Mouse (Mus musculus) heart, embryonic 16.5 days (tissue): ENCODE measurements at regions not wholly inside any gene's neighbourhood (a gene's known extent, or its start where the extent isn't known, plus 50 kb on each side); places are given as distances from the start of the nearest gene placed in this dataset.
"Not testable (repeated sequence)": the region's sequence is repeated elsewhere in the genome, so short reads cannot be mapped to it uniquely, and the experiment has no call there.

Source experiments
- ATAC-seq: fragments of 200-750 bp; cut with Nextera tagmentation; replicated peaks from 2 replicates; pipeline ENCODE4 v1.8.0; 2017; ENCODE audit warnings: moderate number of reproducible peaks; ENCODE audit not compliant: insufficient read depth, low FRiP score; ENCODE audit errors: extremely low read depth
- H3K27ac ChIP-seq: fragments of 300-500 bp; sonication (generic); 2 replicates; pipeline ENCODE4 v1.5.1; 2014; ENCODE audit warnings: mild to moderate bottlenecking, low read length, control low read depth, moderate library complexity
- H3K27me3 ChIP-seq: fragments of 300-500 bp; sonication (generic); 2 replicates; pipeline ENCODE4 v1.6.1; 2014; ENCODE audit warnings: low read length, mixed read lengths; ENCODE audit not compliant: control insufficient read depth, insufficient read depth
- H3K36me3 ChIP-seq: fragments of 300-500 bp; sonication (generic); 2 replicates; pipeline ENCODE4 v1.6.1; 2014; ENCODE audit not compliant: control insufficient read depth, insufficient read depth
- H3K4me1 ChIP-seq: fragments of 300-500 bp; sonication (generic); 2 replicates; pipeline ENCODE4 v1.6.1; 2014; ENCODE audit warnings: low read length, mixed read lengths; ENCODE audit not compliant: control insufficient read depth, insufficient read depth
- H3K4me2 ChIP-seq: fragments of 300-500 bp; sonication (generic); 2 replicates; pipeline ENCODE4 v1.6.1; 2014; ENCODE audit warnings: low read depth, mild to moderate bottlenecking, control low read depth, low read length
- H3K4me3 ChIP-seq: fragments of 300-500 bp; sonication (generic); 2 replicates; pipeline ENCODE4 v1.5.1; 2014; ENCODE audit warnings: mild to moderate bottlenecking, control low read depth, low read length
- H3K9ac ChIP-seq: fragments of 300-500 bp; sonication (generic); 2 replicates; pipeline ENCODE4 v1.6.1; 2014; ENCODE audit warnings: low read length, control low read depth
- H3K9me3 ChIP-seq: fragments of 300-500 bp; sonication (generic); replicated peaks from 2 replicates; pipeline ENCODE4 v1.6.1; 2016; ENCODE audit warnings: low read length; ENCODE audit not compliant: control insufficient read depth
- WGBS: fragments of 180-500 bp; shearing (Covaris S2); extraction: QIAGEN DNeasy Blood & Tissue Kit; methylation state at CpG from one replicate; pipeline ENCODE4 v1.1.7; 2014; 5-methylcytosine and 5-hydroxymethylcytosine counted together

DNA sequence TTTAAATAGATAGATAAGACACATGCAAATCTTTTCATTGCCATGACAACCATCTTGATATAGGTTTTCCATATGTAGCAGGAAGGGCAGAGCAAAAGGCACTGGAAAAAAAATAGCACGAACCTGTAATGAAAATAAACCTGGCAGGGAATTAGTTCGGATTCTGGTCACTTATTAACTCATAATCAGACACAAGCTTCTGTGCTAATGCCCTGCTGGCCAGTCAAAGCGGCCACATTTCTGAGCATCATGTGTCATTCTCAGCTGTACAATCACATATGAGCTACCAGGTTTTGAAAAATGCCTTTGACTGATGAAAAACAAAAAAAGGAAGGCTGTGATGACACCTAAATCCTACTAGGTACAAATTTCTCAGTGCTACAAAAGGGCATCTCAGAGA, 964.9 kb downstream of the Bcl11a start:
- ATAC-seq = no peak
- H3K36me3 ChIP-seq = no peaks in the 10 kb centered on the region
- no peaks in the 10 kb centered on the region for H3K27me3 ChIP-seq
- no peak overlapping the region for H3K27ac ChIP-seq
- no peak overlapping the region for H3K9ac ChIP-seq
- H3K4me1 ChIP-seq = no peaks in the 10 kb centered on the region
- H3K9me3 ChIP-seq = no peaks in the 10 kb centered on the region
- H3K4me2 ChIP-seq = no peak overlapping the region
- 75% methylated on average over 3 of the region's 3 CpGs for WGBS
- H3K4me3 ChIP-seq = no peak overlapping the region

DNA sequence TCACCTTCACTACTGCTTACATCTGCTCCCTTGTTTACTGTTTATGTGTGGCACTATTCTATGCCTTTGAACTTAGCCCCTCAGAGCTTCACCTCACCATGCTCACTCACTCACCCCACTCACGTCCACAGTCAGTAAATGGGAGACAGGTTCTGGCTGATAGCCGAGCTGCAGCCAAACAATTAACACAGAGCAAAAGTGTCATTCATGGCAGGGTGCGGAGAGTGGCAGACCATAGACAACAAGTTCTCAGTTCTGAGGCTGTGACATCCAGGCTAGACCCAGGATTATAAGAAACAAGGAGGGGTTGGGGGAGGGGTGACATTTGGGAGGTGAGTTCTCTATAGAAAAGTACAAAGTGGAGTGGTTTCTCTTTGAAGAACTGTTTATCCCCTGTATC, 967.5 kb downstream of the Bcl11a start:
- no peaks in the 10 kb centered on the region for H3K4me1 ChIP-seq
- no peak overlapping the region for H3K4me3 ChIP-seq
- no peak overlapping the region for H3K27ac ChIP-seq
- no peaks in the 10 kb centered on the region for H3K9me3 ChIP-seq
- no peak for ATAC-seq
- no peak overlapping the region for H3K9ac ChIP-seq
- no peaks in the 10 kb centered on the region for H3K36me3 ChIP-seq
- 62% methylated on average over 3 of the region's 3 CpGs for WGBS
- H3K4me2 ChIP-seq = no peak overlapping the region
- no peaks in the 10 kb centered on the region for H3K27me3 ChIP-seq

DNA sequence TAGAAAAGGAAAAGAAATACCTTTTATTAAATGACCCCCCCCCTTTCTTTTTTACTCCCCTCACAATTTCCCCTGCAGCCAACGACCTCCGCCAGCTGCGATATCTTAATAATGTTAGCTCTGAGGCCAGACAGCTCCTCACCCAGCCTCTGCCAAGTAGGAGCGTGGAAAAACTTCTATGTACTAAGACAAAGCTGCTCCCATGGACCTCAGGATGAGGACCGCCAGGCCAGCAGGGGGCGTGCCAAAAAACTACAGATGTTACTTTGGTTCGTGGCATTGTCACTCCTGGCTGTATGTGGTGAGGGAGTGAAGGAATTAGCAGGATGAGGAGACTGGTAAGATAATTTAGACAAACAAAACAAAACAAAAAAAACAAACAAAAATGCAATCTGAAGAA, 968.1 kb downstream of the Bcl11a start:
- Histone ChIP-seq H3K9ac (no peak overlapping the region), H3K36me3 (no peaks in the 10 kb centered on the region), H3K4me2 (no peak overlapping the region), H3K27me3 (no peaks in the 10 kb centered on the region), H3K4me3 (no peak overlapping the region), H3K27ac (no peak overlapping the region), H3K4me1 (no peaks in the 10 kb centered on the region), H3K9me3 (no peaks in the 10 kb centered on the region)
- WGBS = 66% methylated on average over 7 of the region's 7 CpGs
- ATAC-seq = no peak

DNA sequence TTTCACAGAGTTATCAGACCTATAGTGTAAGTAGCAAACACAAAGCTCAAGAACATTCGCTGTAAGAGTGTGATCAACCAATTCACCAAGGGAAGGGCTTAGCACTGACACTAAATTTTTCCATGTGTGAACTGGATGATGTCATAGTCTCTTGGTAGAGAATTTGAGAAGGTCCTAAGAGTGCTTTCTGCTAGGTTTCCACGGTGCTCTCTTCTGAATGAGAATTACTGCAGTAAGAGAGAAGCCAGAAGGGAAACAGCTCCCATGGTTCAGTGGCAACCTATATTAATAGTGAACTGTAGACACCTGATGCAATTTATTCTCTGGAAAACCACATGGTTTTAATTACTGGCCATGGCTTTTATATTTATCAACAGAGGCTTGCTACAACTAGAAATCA, 977.8 kb downstream of the Bcl11a start:
- Histone ChIP-seq H3K9me3 (peaks cover 2% of the 10 kb centered on the region; the same call in 1 of the 2 replicates), H3K4me1 (peaks cover 9% of the 10 kb centered on the region), H3K27me3 (no peaks in the 10 kb centered on the region), H3K36me3 (no peaks in the 10 kb centered on the region), H3K4me3 (no peak overlapping the region), H3K9ac (no peak overlapping the region), H3K4me2 (no peak overlapping the region), H3K27ac (no peak overlapping the region)
- ATAC-seq = no peak
- WGBS = 60% methylated on average over 2 of the region's 2 CpGs

DNA sequence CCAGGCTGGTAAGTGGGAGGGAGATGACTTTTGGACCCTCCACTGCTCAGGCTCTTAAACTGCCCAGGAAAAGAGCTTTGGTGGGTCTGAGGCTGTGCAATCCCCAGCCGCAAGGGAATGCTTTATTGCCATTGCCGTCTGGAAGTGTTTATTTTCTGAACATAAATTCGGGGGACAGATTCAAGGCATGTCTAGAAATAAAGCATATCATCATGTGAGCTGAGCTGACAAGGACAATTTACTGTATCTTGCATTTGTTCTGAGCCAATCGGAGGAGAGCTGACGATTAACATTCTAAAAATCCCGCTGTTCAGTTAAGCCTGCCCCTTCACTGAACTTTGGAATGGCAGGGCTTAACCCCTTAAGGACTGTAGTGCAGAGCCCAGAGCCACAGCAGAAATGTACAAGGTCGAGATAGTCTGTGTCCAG, 979.3 kb downstream of the Bcl11a start:
- ATAC-seq = no peak
- Histone ChIP-seq H3K36me3 (no peaks in the 10 kb centered on the region), H3K4me1 (peaks cover 9% of the 10 kb centered on the region), H3K27ac (no peak overlapping the region), H3K4me2 (peak overlapping the region; percentile 45; the same call in 1 of the 2 replicates), H3K9me3 (peaks cover 2% of the 10 kb centered on the region; the same call in 1 of the 2 replicates), H3K4me3 (peak overlapping the region; percentile 15), H3K9ac (peak overlapping the region; percentile 27; the same call in 1 of the 2 replicates), H3K27me3 (no peaks in the 10 kb centered on the region)
- 5% methylated on average over 7 of the region's 7 CpGs for WGBS

DNA sequence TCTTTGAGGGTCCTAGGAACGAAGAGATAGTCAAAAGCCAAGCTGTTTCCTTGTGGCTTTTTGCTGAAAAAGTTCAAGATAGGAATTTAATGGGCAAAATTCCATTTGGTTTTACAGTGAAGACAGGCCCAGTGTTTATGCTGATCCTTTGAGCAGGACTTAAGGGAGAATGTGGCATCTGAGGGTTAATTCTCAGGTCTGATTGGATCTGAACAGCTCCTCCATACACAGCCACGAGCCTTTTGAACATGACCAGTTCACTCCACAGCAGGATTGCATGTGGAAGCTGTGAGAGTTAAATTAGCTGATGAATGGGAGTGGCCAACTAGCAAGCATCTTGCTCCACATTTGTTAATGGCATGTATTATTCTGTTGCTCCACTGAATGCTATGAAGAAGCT, 979.7 kb downstream of the Bcl11a start:
- no peak overlapping the region for H3K4me2 ChIP-seq
- ATAC-seq = no peak

DNA sequence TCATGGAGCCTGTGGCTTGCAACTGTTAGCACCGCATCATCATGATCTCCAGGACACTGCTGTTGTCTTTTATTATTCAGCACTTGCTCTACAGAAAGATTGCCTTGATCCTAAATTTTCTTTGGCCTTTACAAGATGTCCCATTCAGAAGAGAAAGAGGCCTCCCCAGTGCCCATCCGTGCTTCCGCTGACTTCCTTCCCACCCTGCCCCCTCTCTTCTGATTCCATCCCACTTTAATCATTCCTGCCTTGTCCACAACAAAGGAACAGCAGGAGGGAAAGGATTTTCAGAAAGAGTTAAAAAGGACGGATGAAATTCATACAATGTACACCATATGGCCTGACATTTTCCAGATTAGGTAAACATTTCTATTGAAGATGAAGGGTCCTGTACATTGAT, 985.2 kb downstream of the Bcl11a start:
- H3K9ac ChIP-seq = no peak overlapping the region
- no peaks in the 10 kb centered on the region for H3K9me3 ChIP-seq
- 54% methylated on average over 4 of the region's 4 CpGs for WGBS
- H3K4me2 ChIP-seq = no peak overlapping the region
- no peak overlapping the region for H3K27ac ChIP-seq
- ATAC-seq = no peak
- peaks cover 4% of the 10 kb centered on the region; the same call in 1 of the 2 replicates for H3K4me1 ChIP-seq
- H3K27me3 ChIP-seq = no peaks in the 10 kb centered on the region
- no peak overlapping the region for H3K4me3 ChIP-seq
- H3K36me3 ChIP-seq = no peaks in the 10 kb centered on the region

More for the DNA sequence above, 979.7 kb downstream of the Bcl11a start:
- 19% methylated on average over 2 of the region's 2 CpGs for WGBS
- peaks cover 2% of the 10 kb centered on the region; the same call in 1 of the 2 replicates for H3K9me3 ChIP-seq
- H3K27ac ChIP-seq = no peak overlapping the region
- H3K4me1 ChIP-seq = peaks cover 13% of the 10 kb centered on the region
- no peaks in the 10 kb centered on the region for H3K36me3 ChIP-seq
- H3K27me3 ChIP-seq = no peaks in the 10 kb centered on the region
- H3K9ac ChIP-seq = no peak overlapping the region
- no peak overlapping the region for H3K4me3 ChIP-seq

DNA sequence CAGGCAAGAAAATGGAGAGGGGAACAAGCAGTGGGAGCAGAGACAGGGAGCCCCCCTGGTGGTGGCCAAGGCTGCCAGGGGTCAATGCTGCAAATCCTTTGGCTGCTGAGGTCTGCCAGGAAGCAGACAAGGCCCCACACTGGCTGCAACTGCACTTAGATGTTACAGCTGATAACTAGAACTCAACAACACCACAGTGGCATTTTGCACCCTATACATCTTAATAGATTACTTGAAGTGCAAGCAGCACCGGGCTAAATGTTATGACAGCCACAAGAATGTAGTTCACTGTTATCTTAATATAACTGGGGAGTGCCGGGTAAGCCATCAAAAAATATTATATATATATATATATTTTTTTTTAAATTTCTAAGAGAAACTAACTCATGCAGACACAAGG, 986.1 kb downstream of the Bcl11a start:
- 36% methylated on average over 2 of the region's 2 CpGs for WGBS
- ATAC-seq = no peak

DNA sequence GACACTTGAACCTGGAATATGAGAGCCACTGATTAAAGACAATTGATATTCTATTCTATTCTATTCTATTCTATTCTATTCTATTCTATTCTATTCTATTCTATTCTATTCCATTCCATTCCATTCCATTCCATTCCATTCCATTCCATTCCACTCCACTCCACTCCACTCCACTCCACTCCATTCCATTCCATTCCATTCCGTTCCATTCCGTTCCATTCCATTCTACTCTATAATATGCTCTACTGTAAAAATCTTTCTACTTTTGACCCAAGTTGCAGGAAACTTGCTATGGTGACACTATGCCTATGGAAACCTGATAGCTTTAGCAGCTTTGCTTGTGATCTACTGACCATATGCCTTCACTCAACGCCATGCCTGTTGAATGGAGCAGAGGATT, 1022.1 kb downstream of the Bcl11a start:
- not testable (repeated sequence) for H3K27me3 ChIP-seq, H3K9ac ChIP-seq, ATAC-seq, H3K36me3 ChIP-seq, H3K4me1 ChIP-seq, H3K4me2 ChIP-seq, H3K4me3 ChIP-seq, H3K9me3 ChIP-seq, H3K27ac ChIP-seq
- WGBS = 86% methylated on average over 3 of the region's 3 CpGs

More for the DNA sequence above, 986.1 kb downstream of the Bcl11a start:
- H3K36me3 ChIP-seq = no peaks in the 10 kb centered on the region
- no peak overlapping the region for H3K4me2 ChIP-seq
- no peaks in the 10 kb centered on the region for H3K9me3 ChIP-seq
- no peak overlapping the region for H3K27ac ChIP-seq
- H3K4me3 ChIP-seq = no peak overlapping the region
- peaks cover 4% of the 10 kb centered on the region; the same call in 1 of the 2 replicates for H3K4me1 ChIP-seq
- H3K27me3 ChIP-seq = no peaks in the 10 kb centered on the region
- H3K9ac ChIP-seq = no peak overlapping the region
